Mouse (Mus musculus): ENCODE measurements around the gene Nelfa. TPM values are rescaled to one million over a fixed set of nuclear protein-coding genes. Genes with fewer than 3 reads are reported as not detected.
A peak's percentile ranks its signal among the peaks of the same experiment; 100 is the strongest.
"Not testable (repeated sequence)": the region's sequence is repeated elsewhere in the genome, so short reads cannot be mapped to it uniquely, and the experiment has no call there.

The Nelfa gene
- total RNA-seq, 1 experiment from 2014 or later, result 25.4 TPM

- ATAC-seq (ENCODE audit: extremely low read depth, insufficient number of reproducible peaks, low FRiP score, poor library complexity, severe bottlenecking), result no peak
Measured at GRCm38 (mm10) chr5:33921486-33922235, 14.6 kb downstream of the Nelfa start.

- 0 out of 2 replicates have a peak, but pooled peaks have one; percentile 9 for ATAC-seq (ENCODE audit: extremely low read depth, insufficient number of reproducible peaks, low FRiP score, poor library complexity, severe bottlenecking)
Measured at GRCm38 (mm10) chr5:33920924-33921323, 15.3 kb downstream of the Nelfa start.

- ATAC-seq (ENCODE audit: extremely low read depth, insufficient number of reproducible peaks, low FRiP score, poor library complexity, severe bottlenecking), result no peak
Measured at GRCm38 (mm10) chr5:33920037-33920436, 16.2 kb downstream of the Nelfa start.

- no peak for ATAC-seq (ENCODE audit: extremely low read depth, insufficient number of reproducible peaks, low FRiP score, poor library complexity, severe bottlenecking)
Measured at GRCm38 (mm10) chr5:33919466-33919865, 16.7 kb downstream of the Nelfa start.

- ATAC-seq (ENCODE audit: extremely low read depth, insufficient number of reproducible peaks, low FRiP score, poor library complexity, severe bottlenecking), result not testable (repeated sequence)
Measured at GRCm38 (mm10) chr5:33916616-33917015, 19.6 kb downstream of the Nelfa start.

GRCm38 (mm10) chr5:33915031-33915430 lies 21.2 kb downstream of the Nelfa start:
- not testable (repeated sequence) for ATAC-seq (ENCODE audit: extremely low read depth, insufficient number of reproducible peaks, low FRiP score, poor library complexity, severe bottlenecking)

GRCm38 (mm10) chr5:33903176-33903575 lies 33.0 kb downstream of the Nelfa start:
- ATAC-seq (ENCODE audit: extremely low read depth, insufficient number of reproducible peaks, low FRiP score, poor library complexity, severe bottlenecking), result no peak

GRCm38 (mm10) chr5:33902696-33903095 lies 33.5 kb downstream of the Nelfa start:
- ATAC-seq (ENCODE audit: extremely low read depth, insufficient number of reproducible peaks, low FRiP score, poor library complexity, severe bottlenecking), result no peak

GRCm38 (mm10) chr5:33901278-33901677 lies 34.9 kb downstream of the Nelfa start:
- no peak for ATAC-seq (ENCODE audit: extremely low read depth, insufficient number of reproducible peaks, low FRiP score, poor library complexity, severe bottlenecking)

GRCm38 (mm10) chr5:33900701-33901263 lies 35.4 kb downstream of the Nelfa start:
- ATAC-seq (ENCODE audit: extremely low read depth, insufficient number of reproducible peaks, low FRiP score, poor library complexity, severe bottlenecking), result no peak

GRCm38 (mm10) chr5:33900101-33900500 lies 36.1 kb downstream of the Nelfa start:
- no peak for ATAC-seq (ENCODE audit: extremely low read depth, insufficient number of reproducible peaks, low FRiP score, poor library complexity, severe bottlenecking)

- no peak for ATAC-seq (ENCODE audit: extremely low read depth, insufficient number of reproducible peaks, low FRiP score, poor library complexity, severe bottlenecking)
Measured at GRCm38 (mm10) chr5:33899245-33899644, 37.0 kb downstream of the Nelfa start.

- ATAC-seq (ENCODE audit: extremely low read depth, insufficient number of reproducible peaks, low FRiP score, poor library complexity, severe bottlenecking), result no peak
Measured at GRCm38 (mm10) chr5:33898671-33899070, 37.5 kb downstream of the Nelfa start.

- no peak for ATAC-seq (ENCODE audit: extremely low read depth, insufficient number of reproducible peaks, low FRiP score, poor library complexity, severe bottlenecking)
Measured at GRCm38 (mm10) chr5:33897158-33897557, 39.1 kb downstream of the Nelfa start.

GRCm38 (mm10) chr5:33895116-33895515 lies 41.1 kb downstream of the Nelfa start:
- ATAC-seq (ENCODE audit: extremely low read depth, insufficient number of reproducible peaks, low FRiP score, poor library complexity, severe bottlenecking), result no peak

GRCm38 (mm10) chr5:33893406-33893805 lies 42.8 kb downstream of the Nelfa start:
- ATAC-seq (ENCODE audit: extremely low read depth, insufficient number of reproducible peaks, low FRiP score, poor library complexity, severe bottlenecking), result no peak

- no peak for ATAC-seq (ENCODE audit: extremely low read depth, insufficient number of reproducible peaks, low FRiP score, poor library complexity, severe bottlenecking)
Measured at GRCm38 (mm10) chr5:33881118-33881517, 55.1 kb downstream of the Nelfa start.

- ATAC-seq (ENCODE audit: extremely low read depth, insufficient number of reproducible peaks, low FRiP score, poor library complexity, severe bottlenecking), result no peak
Measured at GRCm38 (mm10) chr5:33875472-33875871, 60.7 kb downstream of the Nelfa start.

- ATAC-seq (ENCODE audit: extremely low read depth, insufficient number of reproducible peaks, low FRiP score, poor library complexity, severe bottlenecking), result no peak
Measured at GRCm38 (mm10) chr5:33857693-33858092, 78.5 kb downstream of the Nelfa start.

GRCm38 (mm10) chr5:33854019-33854418 lies 82.2 kb downstream of the Nelfa start:
- no peak for ATAC-seq (ENCODE audit: extremely low read depth, insufficient number of reproducible peaks, low FRiP score, poor library complexity, severe bottlenecking)

GRCm38 (mm10) chr5:33853086-33853485 lies 83.1 kb downstream of the Nelfa start:
- no peak for ATAC-seq (ENCODE audit: extremely low read depth, insufficient number of reproducible peaks, low FRiP score, poor library complexity, severe bottlenecking)

Data from neutrophil, adult 5-6 weeks (primary cell).